Mouse (Mus musculus) heart, postnatal 0 days (tissue): ENCODE results near the gene Pard3. TPM values are rescaled to one million over a fixed set of nuclear protein-coding genes. Genes with fewer than 3 reads are reported as not detected.
A peak's percentile ranks its signal among the peaks of the same experiment; 100 is the strongest.

Experiments used
- ATAC-seq: fragments of 200-750 bp; cut with Nextera tagmentation; 2 replicates; pipeline ENCODE4 v1.8.0; 2017; ENCODE audit warnings: low read depth, moderate number of reproducible peaks, moderate library complexity; ENCODE audit not compliant: insufficient read depth
- DNase-seq: peaks from one replicate; pipeline ENCODE4 v3.0.0-alpha.2; 2016; ENCODE audit warnings: low spot score
- H3K27ac ChIP-seq: fragments of 300-500 bp; sonication (generic); 2 replicates; pipeline ENCODE4 v1.5.1; 2014; ENCODE audit warnings: low read depth, mild to moderate bottlenecking
- H3K27me3 ChIP-seq: fragments of 300-500 bp; sonication (generic); 2 replicates; pipeline ENCODE4 v1.6.1; 2014; ENCODE audit warnings: low read length, mixed read lengths; ENCODE audit not compliant: control insufficient read depth, insufficient read depth
- H3K36me3 ChIP-seq: fragments of 300-500 bp; sonication (generic); replicated peaks from 2 replicates; pipeline ENCODE4 v1.6.1; 2014; ENCODE audit warnings: low read length, mixed read lengths; ENCODE audit not compliant: control insufficient read depth, insufficient read depth
- H3K4me1 ChIP-seq: fragments of 300-500 bp; sonication (generic); 2 replicates; pipeline ENCODE4 v1.6.1; 2014; ENCODE audit warnings: antibody characterized with exemption; ENCODE audit not compliant: control insufficient read depth, insufficient read depth
- H3K4me2 ChIP-seq: fragments of 300-500 bp; sonication (generic); 2 replicates; pipeline ENCODE4 v1.6.1; 2014; ENCODE audit warnings: low read depth, mild to moderate bottlenecking, low read length, moderate library complexity
- H3K4me3 ChIP-seq: fragments of 300-500 bp; sonication (generic); 2 replicates; pipeline ENCODE4 v1.5.1; 2014; ENCODE audit warnings: low read depth, low read length
- H3K9ac ChIP-seq: fragments of 300-500 bp; sonication (generic); replicated peaks from 2 replicates; pipeline ENCODE4 v1.6.1; 2014; ENCODE audit warnings: low read depth, low read length, mixed read lengths
- H3K9me3 ChIP-seq: fragments of 300-500 bp; sonication (generic); replicated peaks from 2 replicates; pipeline ENCODE4 v1.6.1; 2016; ENCODE audit warnings: low read length; ENCODE audit not compliant: control insufficient read depth
- CTCF ChIP-seq: IDR thresholded peaks from 2 replicates; pipeline ENCODE4 v1.5.1; 2016; ENCODE audit warnings: antibody characterized with exemption, control low read depth, low read depth
- EP300 ChIP-seq: IDR thresholded peaks from 2 replicates; pipeline ENCODE4 v1.6.1; 2016; ENCODE audit warnings: antibody characterized with exemption, low read depth
- WGBS: fragments of 180-500 bp; shearing (Covaris S2); extraction: QIAGEN DNeasy Blood & Tissue Kit; methylation state at CpG from one replicate; pipeline ENCODE4 v1.1.7; 2014; 5-methylcytosine and 5-hydroxymethylcytosine counted together
- polyA plus RNA-seq: library from polyadenylated mRNA; unstranded; fragments of >200 nt; fragmentation: Nextera tagmentation; extraction: Ambion mirVana; gene quantifications from 2 replicates; pipeline ENCODE4 v1.2.1, GENCODE M21; 2015
- total RNA-seq: library from RNA; depleted of rRNA; stranded (reverse); fragments of >200 nt; gene quantifications from 2 replicates; pipeline ENCODE4 v1.2.3, GENCODE M21; 2014; ENCODE audit warnings: low replicate concordance

Gene Pard3
- total and polyA plus RNA-seq, 2 experiments from 2014 or later = 9.2 to 13.8 TPM

GRCm38 (mm10) chr8:127210621-127211020 lies 146.9 kb downstream of the Pard3 start:
- Histone ChIP-seq H3K4me3 (no peak overlapping the region), H3K4me1 (peaks cover 11% of the 10 kb centered on the region; the same call in 1 of the 2 replicates), H3K36me3 (no peaks in the 10 kb centered on the region), H3K9ac (no peak overlapping the region), H3K4me2 (no peak overlapping the region), H3K9me3 (no peaks in the 10 kb centered on the region), H3K27me3 (no peaks in the 10 kb centered on the region), H3K27ac (no peak overlapping the region)
- DNase-seq (no peak), ATAC-seq (no peak)
- WGBS = 60% methylated on average over 4 of the region's 4 CpGs
- TF ChIP-seq CTCF (no peak), EP300 (no peak)

DNA sequence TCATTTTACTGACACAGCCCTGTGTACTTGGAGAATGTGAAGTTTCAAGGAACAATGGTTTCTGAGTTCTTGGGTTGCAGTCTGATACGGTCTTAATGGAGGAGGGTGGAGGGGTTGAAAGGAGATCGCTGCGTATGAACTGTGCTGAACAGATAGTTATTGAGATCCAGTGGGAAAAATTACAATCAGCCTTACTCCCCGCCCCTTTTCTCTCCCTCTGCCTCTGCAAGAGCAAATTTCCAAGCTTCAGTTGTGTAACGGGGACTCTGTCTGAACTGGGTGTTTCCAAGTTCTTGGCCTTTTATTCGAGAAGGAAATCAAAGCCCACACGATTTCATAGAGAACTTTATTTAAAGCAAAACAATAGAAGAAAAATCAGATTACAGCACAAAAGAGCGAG lies 150.6 kb downstream of the Pard3 start:
- no peak overlapping the region for H3K27ac ChIP-seq
- peak; percentile 2 for DNase-seq

GRCm38 (mm10) chr8:127214748-127215433 lies 151.2 kb downstream of the Pard3 start:
- WGBS = 86% methylated on average over 4 of the region's 4 CpGs

More for the DNA sequence above, 150.6 kb downstream of the Pard3 start:
- no peak for ATAC-seq
- 81% methylated on average over 8 of the region's 8 CpGs for WGBS
- no peaks in the 10 kb centered on the region for H3K27me3 ChIP-seq
- no peak overlapping the region for H3K9ac ChIP-seq
- H3K4me1 ChIP-seq = peaks cover 11% of the 10 kb centered on the region; the same call in 1 of the 2 replicates
- H3K9me3 ChIP-seq = no peaks in the 10 kb centered on the region
- TF ChIP-seq EP300 = no peak
- no peak for TF ChIP-seq CTCF
- no peaks in the 10 kb centered on the region for H3K36me3 ChIP-seq
- no peak overlapping the region for H3K4me3 ChIP-seq
- no peak overlapping the region for H3K4me2 ChIP-seq

DNA sequence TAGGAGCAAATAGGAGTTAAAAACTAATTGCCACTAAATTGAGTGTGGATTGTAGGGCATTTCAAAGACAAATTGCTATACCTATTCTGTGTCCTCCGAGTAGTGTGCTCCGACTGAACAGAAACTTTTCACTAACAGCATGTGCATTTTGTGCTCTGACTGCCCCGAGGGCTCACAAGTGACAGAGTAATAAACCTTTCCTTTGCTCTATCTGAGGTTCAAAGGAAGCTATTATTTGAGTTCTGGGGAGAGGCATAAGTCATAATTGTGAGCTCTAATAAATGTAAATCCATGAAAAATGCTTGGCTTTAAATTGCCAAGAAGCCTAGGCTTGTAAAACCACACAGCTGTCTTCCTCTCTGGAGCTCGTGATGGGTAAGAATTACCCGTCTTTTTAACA lies 156.5 kb downstream of the Pard3 start:
- Histone ChIP-seq H3K27ac (no peak overlapping the region), H3K4me2 (no peak overlapping the region), H3K36me3 (no peaks in the 10 kb centered on the region), H3K4me3 (no peak overlapping the region), H3K4me1 (no peaks in the 10 kb centered on the region), H3K9me3 (no peaks in the 10 kb centered on the region), H3K9ac (no peak overlapping the region), H3K27me3 (no peaks in the 10 kb centered on the region)
- ATAC-seq (no peak), DNase-seq (no peak)
- TF ChIP-seq CTCF (no peak), EP300 (no peak)
- 82% methylated on average over 5 of the region's 5 CpGs for WGBS

More at GRCm38 (mm10) chr8:127214748-127215433, 151.2 kb downstream of the Pard3 start:
- Histone ChIP-seq H3K27me3 (no peaks in the 10 kb centered on the region), H3K4me3 (no peak overlapping the region), H3K4me2 (no peak overlapping the region), H3K27ac (no peak overlapping the region), H3K9me3 (no peaks in the 10 kb centered on the region), H3K9ac (no peak overlapping the region), H3K4me1 (peaks cover 11% of the 10 kb centered on the region; the same call in 1 of the 2 replicates), H3K36me3 (no peaks in the 10 kb centered on the region)
- ATAC-seq = no peak
- peak; percentile 4 for DNase-seq
- no peak for TF ChIP-seq CTCF
- no peak for TF ChIP-seq EP300

DNA sequence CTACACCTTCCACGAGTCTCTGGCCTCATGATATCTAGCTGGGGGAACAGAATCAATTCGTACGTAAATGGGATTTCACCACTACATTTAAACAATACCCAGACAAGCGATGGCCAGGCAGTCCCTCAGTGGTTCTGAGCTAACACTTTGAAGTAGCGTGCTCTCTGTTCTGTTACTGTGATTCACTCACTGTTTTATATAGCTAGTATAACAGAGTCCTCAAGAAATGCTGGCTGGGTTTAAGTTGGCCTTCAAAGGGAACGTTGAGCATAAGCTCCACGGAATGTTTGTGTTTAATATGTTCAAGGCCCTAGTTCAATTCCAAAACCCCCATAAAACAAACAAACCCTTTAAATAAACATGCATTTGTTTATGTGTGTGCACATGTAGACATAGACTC lies 156.9 kb downstream of the Pard3 start:
- H3K27ac ChIP-seq = no peak overlapping the region
- H3K36me3 ChIP-seq = no peaks in the 10 kb centered on the region
- WGBS = 82% methylated on average over 7 of the region's 7 CpGs
- no peak overlapping the region for H3K4me2 ChIP-seq
- H3K4me3 ChIP-seq = no peak overlapping the region
- no peaks in the 10 kb centered on the region for H3K27me3 ChIP-seq
- DNase-seq (no peak), ATAC-seq (no peak)
- no peak overlapping the region for H3K9ac ChIP-seq
- TF ChIP-seq EP300 (no peak), CTCF (no peak)
- H3K4me1 ChIP-seq = no peaks in the 10 kb centered on the region
- no peaks in the 10 kb centered on the region for H3K9me3 ChIP-seq

- no peak for ATAC-seq
Measured at GRCm38 (mm10) chr8:127222361-127222760, 158.7 kb downstream of the Pard3 start.

More at GRCm38 (mm10) chr8:127222361-127222760, 158.7 kb downstream of the Pard3 start:
- H3K27me3 ChIP-seq = no peaks in the 10 kb centered on the region
- H3K4me1 ChIP-seq = 0 out of 2 replicates have a peak, but pooled peaks cover 6% of the 10 kb centered on the region
- no peak overlapping the region for H3K9ac ChIP-seq
- 61% methylated on average over 3 of the region's 3 CpGs for WGBS
- no peaks in the 10 kb centered on the region for H3K9me3 ChIP-seq
- H3K4me3 ChIP-seq = no peak overlapping the region
- H3K4me2 ChIP-seq = no peak overlapping the region
- H3K27ac ChIP-seq = no peak overlapping the region
- no peaks in the 10 kb centered on the region for H3K36me3 ChIP-seq
- peak; percentile 5 for DNase-seq
- TF ChIP-seq CTCF (no peak), EP300 (no peak)
